Mouse (Mus musculus) CH12.LX (cell line): ENCODE results near the gene Slc2a4.

Experiments used
- CTCF ChIP-seq, 2 experiments: IDR thresholded peaks in 1 of 2; conservative IDR thresholded peaks in 1 of 2; 2 replicates each; pipeline ENCODE4 v1.5.1; 2011 to 2012; ENCODE audit warnings: low read depth in 2 of 2, low read length in 2 of 2, improper control_type of control experiment in 1 of 2, inconsistent platforms in 1 of 2, mild to moderate bottlenecking in 1 of 2, moderate library complexity in 1 of 2
- E2F4 ChIP-seq: IDR thresholded peaks from 2 replicates; pipeline ENCODE4 v1.6.1; 2011; ENCODE audit warnings: low read depth, low read length, improper control_type of control experiment; ENCODE audit not compliant: insufficient replicate concordance
- EP300 ChIP-seq: IDR thresholded peaks from 2 replicates; pipeline ENCODE4 v1.6.1; 2011; ENCODE audit warnings: low read length, improper control_type of control experiment
- GABPA ChIP-seq: IDR thresholded peaks from 2 replicates; pipeline ENCODE4 v1.6.1; 2012; ENCODE audit warnings: low read depth, low read length, improper control_type of control experiment, inconsistent platforms; ENCODE audit not compliant: insufficient replicate concordance
- HCFC1 ChIP-seq: IDR thresholded peaks from 2 replicates; pipeline ENCODE4 v1.6.1; 2012; ENCODE audit warnings: low read depth, mild to moderate bottlenecking, inconsistent platforms, low read length, improper control_type of control experiment
- MAFK ChIP-seq: IDR thresholded peaks from 2 replicates; pipeline ENCODE4 v1.6.1; 2011; ENCODE audit warnings: low read length, improper control_type of control experiment; ENCODE audit not compliant: insufficient replicate concordance
- MAX ChIP-seq: IDR thresholded peaks from 2 replicates; pipeline ENCODE4 v1.6.1; 2011; ENCODE audit warnings: low read length, improper control_type of control experiment
- MYC ChIP-seq: IDR thresholded peaks from 2 replicates; pipeline ENCODE4 v1.6.1; 2011; ENCODE audit warnings: low read depth, mild to moderate bottlenecking, improper control_type of control experiment, low read length
- POLR2A ChIP-seq: IDR thresholded peaks from 2 replicates; pipeline ENCODE4 v1.6.1; 2011; ENCODE audit warnings: low read depth, mild to moderate bottlenecking, improper control_type of control experiment, low read length
- RAD21 ChIP-seq: IDR thresholded peaks from 2 replicates; pipeline ENCODE4 v1.6.1; 2011; ENCODE audit warnings: low read depth, mild to moderate bottlenecking, low read length, improper control_type of control experiment, moderate library complexity
- ZC3H11A ChIP-seq: IDR thresholded peaks from 2 replicates; pipeline ENCODE4 v1.6.1; 2012; ENCODE audit warnings: low read depth, mild to moderate bottlenecking, inconsistent platforms, low read length, improper control_type of control experiment

DNA sequence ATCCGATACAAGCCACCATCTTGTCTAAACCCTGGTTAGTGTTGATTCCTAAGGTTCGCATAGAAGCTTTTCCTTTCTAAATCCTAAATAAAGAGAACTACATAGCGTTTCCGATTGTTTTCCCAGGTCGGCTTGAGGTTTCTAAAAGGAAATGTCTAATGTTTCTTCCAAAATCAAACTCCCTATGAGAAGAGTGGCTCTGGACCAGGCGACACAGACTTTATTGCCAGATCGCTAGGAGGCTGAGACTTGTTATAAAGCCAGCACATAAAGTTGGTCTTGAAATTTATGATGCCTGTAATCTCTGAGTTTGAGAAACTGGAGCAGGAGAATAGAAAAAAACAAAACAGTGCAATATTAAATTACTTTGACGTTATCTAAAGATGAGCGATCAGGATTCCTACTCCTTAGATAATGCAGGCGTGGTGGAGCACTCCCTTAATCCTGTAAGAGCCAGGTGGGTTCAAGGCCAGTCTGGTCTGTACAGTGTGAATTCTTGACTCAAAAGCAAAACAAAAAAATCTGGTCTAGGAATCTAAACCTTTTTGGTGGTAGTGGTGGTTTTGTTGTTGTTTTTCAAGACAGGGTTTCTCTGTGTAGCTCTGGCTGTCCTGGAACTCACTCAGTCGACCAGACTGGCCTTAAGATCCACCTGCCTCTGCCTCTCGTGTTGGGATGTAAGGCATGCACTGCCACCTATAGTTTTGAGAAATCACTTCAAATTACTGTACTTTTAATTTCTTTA, 25.8 kb downstream of the Slc2a4 start:
- TF ChIP-seq CTCF (conservative IDR thresholded peaks at IDR 0.05 in 1 of 2, IDR thresholded peaks at IDR 0.05 in 1 of 2; ENCODE audit: low read depth in 2 of 2, low read length in 2 of 2) (peak; percentile 5 to 63; a peak in 2 of 4 replicates), ZC3H11A (no peak), E2F4 (no peak), POLR2A (no peak), MAX (no peak), RAD21 (peak; percentile 60), GABPA (no peak), MYC (no peak), MAFK (0 out of 2 replicates have a peak, but pooled peaks have one; percentile 49), EP300 (no peak), HCFC1 (no peak)
